Mouse (Mus musculus) erythroblast, embryonic 14.5 days (primary cell): ENCODE data around the gene Mthfsd.

ENCODE experiments used
- GATA1 ChIP-seq: IDR thresholded peaks from 2 replicates; pipeline ENCODE4 v1.6.1; 2012; ENCODE audit warnings: low read length, inconsistent platforms, mixed read lengths
- TAL1 ChIP-seq: IDR thresholded peaks from 3 replicates; pipeline ENCODE4 v1.6.1; 2012; ENCODE audit warnings: low read length, inconsistent platforms, mixed read lengths

DNA sequence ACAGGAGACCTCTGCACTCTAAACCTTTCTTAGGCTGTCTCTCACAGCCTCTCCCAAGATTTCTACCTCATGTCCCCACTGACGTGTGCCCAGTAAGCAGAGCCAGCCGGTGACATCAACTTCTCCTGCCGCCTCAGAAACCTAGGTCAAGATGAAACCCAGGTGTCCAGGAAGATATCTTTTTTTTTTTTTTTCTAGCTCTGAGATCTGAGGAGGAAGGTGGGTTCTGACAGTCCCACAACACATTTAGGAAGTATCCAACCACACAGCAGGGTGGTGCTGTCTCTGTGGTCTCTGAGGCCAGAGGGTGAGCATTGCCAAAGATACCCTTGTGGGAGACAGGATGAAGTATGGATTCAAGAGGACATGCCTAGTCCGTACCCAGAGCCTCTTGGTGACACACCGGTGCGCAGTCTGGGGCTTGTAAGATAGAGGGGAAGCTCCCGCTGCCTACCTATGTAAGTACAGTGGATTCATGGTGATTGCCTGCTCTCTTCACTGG lies 48.8 kb upstream of the Mthfsd start:
- TF ChIP-seq TAL1 = no peak
- no peak for TF ChIP-seq GATA1
